Mouse (Mus musculus): ENCODE data around the gene Aox2.
A peak's percentile ranks its signal among the peaks of the same experiment; 100 is the strongest.

Aox2 gene

GRCm38 (mm10) chr1:58288091-58288490, 10.0 kb downstream of the Aox2 start:
- no peak for DNase-seq (ENCODE audit: low spot score in 2 of 2)

GRCm38 (mm10) chr1:58289863-58290469, 11.8 kb downstream of the Aox2 start:
- DNase-seq (ENCODE audit: low spot score in 2 of 2) = no peak

DNA sequence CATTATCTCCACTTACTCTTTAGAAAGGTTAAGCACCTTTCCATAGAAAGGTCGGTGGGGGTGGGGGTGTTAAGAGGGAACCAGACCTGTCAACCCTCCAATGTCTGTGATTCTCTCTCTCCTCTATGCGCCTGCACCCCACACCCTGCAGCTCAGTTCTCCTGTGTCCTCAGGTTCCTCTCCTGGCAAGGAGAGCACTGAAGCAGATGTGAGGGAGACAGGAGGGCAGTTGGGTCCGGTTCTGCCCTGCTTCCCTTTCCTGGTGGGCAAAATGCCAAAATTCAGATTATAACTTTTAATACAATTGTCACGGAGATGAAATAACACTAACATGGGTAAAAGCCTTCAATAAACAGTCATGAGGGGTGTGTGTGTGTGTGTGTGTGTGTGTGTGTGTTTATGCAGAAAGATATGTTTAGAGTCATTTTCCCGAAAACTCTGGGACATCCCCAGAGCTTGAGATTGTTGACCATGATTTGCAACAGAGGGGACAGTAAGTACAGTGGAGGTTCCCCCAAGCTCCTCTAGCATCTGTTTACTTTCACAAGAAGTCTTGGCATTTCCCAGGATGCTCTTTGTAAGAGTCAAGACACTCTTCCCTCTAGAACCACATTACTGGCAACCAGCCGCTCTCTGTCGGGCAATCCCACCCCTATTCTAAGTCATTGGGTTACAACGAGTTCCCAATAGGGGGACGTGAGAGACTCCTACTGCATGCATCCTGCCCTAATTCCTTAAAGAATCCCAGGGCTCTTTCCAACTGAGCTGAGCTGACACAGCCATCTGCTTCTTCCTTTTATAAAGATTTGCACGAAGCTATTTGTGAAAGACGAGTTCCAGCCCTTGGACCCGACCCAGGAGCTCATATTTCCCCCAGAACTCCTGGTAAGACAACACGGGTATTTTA, 13.5 kb downstream of the Aox2 start:
- DNase-seq (ENCODE audit: low spot score in 2 of 2) = peak in 1 of 2 experiments; percentile 15

- DNase-seq (ENCODE audit: low spot score in 2 of 2) = no peak
These were observed 16.6 kb downstream of the Aox2 start for GRCm38 (mm10) chr1:58294730-58295129.

GRCm38 (mm10) chr1:58296278-58296677, 18.2 kb downstream of the Aox2 start:
- DNase-seq (ENCODE audit: low spot score in 2 of 2) = peak in 1 of 2 experiments; percentile 59

- DNase-seq (ENCODE audit: low spot score in 2 of 2) = no peak
These were observed 18.7 kb downstream of the Aox2 start for GRCm38 (mm10) chr1:58296821-58297220.

DNA sequence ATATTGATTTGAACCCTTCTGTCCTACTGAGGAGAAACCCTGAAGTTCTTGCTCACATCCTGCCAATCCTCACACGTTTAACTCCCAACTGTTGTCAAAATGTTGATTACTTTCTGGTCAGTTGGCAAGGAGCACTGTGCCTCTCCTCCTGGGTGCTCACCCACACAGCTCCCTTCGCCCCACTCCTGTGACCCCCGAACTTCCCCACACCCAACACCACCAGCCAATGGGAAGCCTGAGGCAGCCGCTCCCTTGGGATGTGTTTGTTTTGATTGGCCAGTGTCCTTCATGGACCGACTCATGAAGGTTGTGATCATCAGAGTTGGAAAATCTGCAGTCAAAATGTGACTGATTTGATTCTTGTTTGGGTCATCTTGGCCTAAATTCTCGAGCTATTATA, 20.2 kb downstream of the Aox2 start:
- DNase-seq (ENCODE audit: low spot score in 2 of 2) = no peak

- DNase-seq (ENCODE audit: low spot score in 2 of 2) = no peak
These were observed 22.9 kb downstream of the Aox2 start for GRCm38 (mm10) chr1:58301073-58301472.

DNA sequence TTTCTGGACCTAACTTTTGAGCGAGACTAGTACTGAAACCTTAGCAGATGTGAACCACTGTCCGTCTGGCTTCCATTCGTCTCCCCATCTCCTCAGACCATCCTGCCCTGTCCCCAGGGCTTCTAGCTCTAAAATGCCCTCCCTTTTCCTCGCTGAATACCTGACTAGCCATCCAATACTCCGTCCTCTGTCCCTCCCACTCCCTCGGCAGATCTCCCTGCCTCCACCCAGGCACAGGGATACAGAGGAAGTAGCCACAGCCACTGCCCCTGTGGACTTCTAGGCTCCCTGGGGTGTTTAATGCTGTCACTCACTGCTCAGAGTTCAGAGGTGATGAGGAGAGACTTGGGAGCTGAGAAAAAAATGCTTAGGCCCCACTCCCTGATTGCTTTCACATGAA, 23.9 kb downstream of the Aox2 start:
- DNase-seq (ENCODE audit: low spot score in 2 of 2) = no peak

DNA sequence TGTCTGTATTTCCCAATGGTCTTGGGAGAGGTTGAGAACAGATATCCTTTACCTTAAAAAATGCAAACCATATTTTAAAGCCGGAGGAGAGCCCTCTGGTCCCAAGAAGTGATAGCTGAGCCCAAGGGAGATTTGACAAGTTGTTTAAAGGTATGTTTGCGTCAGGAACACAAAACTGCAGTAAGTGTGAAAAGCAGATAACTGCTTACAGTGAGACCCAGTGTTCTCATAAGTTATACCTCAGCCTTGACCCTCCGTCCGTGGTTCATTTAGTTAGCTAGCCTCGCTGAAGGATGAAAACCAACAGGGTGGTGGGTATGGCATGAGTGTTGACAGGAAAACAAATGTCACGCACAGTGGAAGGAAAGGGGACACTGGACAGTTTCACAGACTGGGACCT, 24.9 kb downstream of the Aox2 start:
- no peak for DNase-seq (ENCODE audit: low spot score in 2 of 2)

DNA sequence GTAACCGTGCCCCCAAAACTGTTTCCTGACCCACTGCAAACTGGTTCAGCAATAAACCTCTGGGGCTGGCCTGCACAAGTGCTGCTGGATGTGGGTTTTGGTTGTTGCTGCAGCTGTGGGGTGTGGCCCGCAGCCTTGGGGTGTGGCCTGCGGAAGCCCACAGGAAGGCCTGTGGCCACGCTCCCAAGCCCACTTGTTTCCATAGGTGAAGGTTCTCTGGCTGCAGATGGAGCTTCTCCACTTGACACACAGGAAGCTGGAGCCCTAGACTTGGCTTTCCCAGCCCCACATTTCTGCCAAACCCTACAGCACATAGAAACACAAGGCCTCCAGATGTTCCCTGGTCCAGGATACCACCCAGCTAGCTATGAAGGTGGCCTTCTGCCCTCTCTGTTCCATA, 25.6 kb downstream of the Aox2 start:
- no peak for DNase-seq (ENCODE audit: low spot score in 2 of 2)

GRCm38 (mm10) chr1:58304296-58304695, 26.2 kb downstream of the Aox2 start:
- DNase-seq (ENCODE audit: low spot score in 2 of 2) = no peak

- no peak for DNase-seq (ENCODE audit: low spot score in 2 of 2)
These were observed 29.1 kb downstream of the Aox2 start for GRCm38 (mm10) chr1:58307181-58307580.

DNA sequence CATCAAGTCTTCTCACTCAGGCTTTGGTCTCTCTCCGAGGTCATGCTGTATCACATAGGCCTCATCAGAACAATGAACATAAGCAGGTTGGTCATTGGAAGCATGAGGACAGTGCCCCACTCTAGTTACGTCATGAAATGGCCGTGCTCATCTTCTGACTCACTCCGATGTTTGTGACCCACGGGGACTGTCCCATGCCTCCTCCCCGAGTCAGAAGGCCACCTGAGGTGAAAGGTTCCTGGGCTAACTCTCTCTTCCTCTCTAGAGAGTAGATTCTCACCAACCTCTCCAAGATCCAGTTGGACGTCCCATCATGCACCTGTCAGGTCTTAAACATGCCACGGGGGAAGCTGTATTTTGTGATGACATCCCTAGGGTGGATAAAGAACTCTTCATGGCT, 30.5 kb downstream of the Aox2 start:
- no peak for DNase-seq (ENCODE audit: low spot score in 2 of 2)

- DNase-seq (ENCODE audit: low spot score in 2 of 2) = no peak
These were observed 31.7 kb downstream of the Aox2 start for GRCm38 (mm10) chr1:58309853-58310252.

GRCm38 (mm10) chr1:58311221-58311864, 33.2 kb downstream of the Aox2 start:
- DNase-seq (ENCODE audit: low spot score in 2 of 2) = no peak

- no peak for DNase-seq (ENCODE audit: low spot score in 2 of 2)
These were observed 35.0 kb downstream of the Aox2 start for GRCm38 (mm10) chr1:58313173-58313572.

DNA sequence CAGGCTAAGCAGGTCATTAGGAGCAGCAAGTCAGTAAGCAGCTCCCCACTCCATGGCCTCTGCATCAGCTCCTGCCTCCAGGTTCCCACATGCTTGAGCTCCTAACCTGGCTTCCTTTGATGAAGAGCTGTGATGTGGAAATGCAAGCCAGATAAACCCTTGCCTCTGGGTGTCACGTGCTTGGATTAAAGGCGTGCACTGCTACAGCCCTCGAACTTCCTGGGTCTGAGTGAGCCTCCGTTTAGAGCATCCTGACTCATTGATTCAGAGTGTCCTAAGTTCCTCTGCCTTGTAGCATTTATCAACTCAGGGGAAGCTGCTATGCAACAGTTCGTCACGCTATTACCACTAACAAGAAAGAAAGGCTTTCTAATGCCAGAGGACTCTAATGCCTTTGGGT, 37.4 kb downstream of the Aox2 start:
- no peak for DNase-seq (ENCODE audit: low spot score in 2 of 2)

- DNase-seq (ENCODE audit: low spot score in 2 of 2) = no peak
These were observed 55.1 kb downstream of the Aox2 start for GRCm38 (mm10) chr1:58333222-58333621.

- no peak for DNase-seq (ENCODE audit: low spot score in 2 of 2)
These were observed 61.8 kb downstream of the Aox2 start for GRCm38 (mm10) chr1:58339901-58340300.

- no peak for DNase-seq (ENCODE audit: low spot score in 2 of 2)
These were observed 63.5 kb downstream of the Aox2 start for GRCm38 (mm10) chr1:58341576-58341975.

- DNase-seq (ENCODE audit: low spot score in 2 of 2) = no peak
These were observed 65.7 kb downstream of the Aox2 start for GRCm38 (mm10) chr1:58343861-58344260.

DNA sequence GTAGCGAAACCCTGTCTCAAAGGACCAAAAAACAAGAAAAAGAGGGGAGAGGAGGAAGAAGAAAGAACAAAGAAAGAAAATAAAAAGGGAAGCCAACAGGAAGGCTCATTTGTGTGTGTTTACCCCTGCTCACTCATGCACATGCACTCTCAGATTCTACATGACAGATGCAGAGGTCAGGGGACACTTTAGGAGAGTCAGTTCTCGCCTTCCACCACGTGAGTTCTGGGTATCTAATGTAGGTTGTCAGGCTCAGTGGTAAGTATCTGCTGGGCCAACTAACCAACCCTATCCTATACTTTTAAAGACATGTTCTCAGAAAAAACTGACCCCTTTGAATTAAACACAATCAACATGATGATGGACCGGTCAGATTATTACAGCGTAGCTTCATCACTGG, 66.4 kb downstream of the Aox2 start:
- no peak for DNase-seq (ENCODE audit: low spot score in 2 of 2)
